Mouse (Mus musculus) cerebral cortex, adult 2 months (tissue): ENCODE measurements around the gene Marc1.

Source experiments
- WGBS: fragments of 180-500 bp; shearing (Covaris S2); methylation state at CpG from one replicate; pipeline ENCODE4 v1.1.7; 2018; 5-methylcytosine and 5-hydroxymethylcytosine counted together

The Marc1 gene

DNA sequence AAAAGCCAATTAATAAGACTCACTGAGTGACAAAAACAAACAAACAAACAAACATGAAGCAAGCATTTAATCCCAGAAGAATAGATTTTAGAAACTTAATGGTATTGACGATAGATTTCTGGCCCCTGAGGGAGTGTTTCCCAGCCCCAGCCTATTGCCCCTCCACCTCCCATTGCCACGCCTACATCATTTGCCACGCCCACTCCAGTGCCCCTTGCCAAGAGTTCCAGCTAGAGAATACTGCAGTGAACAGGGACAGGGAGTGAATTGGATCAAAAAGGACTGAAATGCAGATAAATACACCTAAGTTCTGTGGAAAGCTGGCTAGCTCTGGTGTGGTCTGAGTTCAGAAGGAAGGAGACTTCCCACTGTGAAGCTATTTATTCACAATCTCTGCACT, 47.2 kb downstream of the Marc1 start:
- WGBS, result 56% methylated on average over 3 of the region's 3 CpGs

DNA sequence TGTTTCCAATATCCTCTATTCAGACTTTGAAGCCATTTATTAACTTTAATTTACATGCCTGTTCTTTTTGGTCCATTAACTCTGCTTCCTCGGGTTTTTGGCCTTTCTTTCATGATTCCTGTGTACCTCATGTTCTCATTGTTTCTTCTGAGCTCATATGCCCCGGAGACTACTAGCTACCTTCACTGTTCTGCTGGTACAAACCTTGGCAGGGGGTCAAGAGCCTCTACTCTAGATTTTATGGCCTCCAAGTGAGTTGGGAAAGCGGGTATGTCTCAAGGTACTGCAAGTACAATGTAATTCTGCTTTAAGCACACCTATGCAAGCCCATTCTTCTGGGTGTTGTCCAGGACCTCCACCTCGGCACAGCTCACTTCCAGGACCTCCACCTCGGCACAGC, 48.2 kb downstream of the Marc1 start:
- 75% methylated on average over 5 of the region's 5 CpGs for WGBS

DNA sequence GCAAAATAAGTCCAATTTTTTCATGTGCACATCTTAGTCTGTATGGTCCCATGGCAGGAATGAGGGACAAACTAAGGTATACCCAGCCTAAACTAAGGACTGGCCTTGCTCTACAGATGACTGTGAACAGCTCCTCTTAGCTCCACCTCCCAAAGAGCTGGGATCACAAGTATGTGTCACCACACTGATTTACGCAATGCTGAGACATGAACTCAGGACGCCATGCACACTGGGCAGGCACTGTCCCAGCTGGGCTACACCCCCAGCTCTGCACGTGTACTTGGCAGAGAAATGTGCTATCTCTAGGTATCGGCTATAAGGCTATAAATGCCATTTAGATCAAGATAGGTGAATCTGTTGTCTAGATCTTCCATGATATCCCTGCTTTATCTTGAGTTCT, 49.1 kb downstream of the Marc1 start:
- whole genome bisulfite sequencing, result 89% methylated on average over 4 of the region's 4 CpGs

DNA sequence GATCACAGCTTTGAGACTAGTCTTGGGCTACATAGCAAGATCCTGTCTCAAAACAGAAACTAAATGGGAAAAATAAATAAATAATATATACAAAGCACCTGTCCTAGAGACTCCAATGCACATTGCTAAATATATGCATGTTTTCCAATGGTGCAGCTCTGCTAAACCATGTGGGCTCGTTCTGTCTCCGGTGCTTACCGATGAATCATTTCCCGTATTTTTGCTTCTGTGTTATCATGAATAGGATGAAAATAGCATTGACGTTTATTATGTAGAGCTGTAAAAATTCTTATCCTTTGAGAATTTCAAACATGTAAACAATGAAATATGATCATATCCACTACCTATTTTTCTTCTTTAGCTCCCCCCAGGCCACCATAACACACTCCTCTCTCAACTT, 58.4 kb downstream of the Marc1 start:
- WGBS, result 73% methylated on average over 5 of the region's 5 CpGs

DNA sequence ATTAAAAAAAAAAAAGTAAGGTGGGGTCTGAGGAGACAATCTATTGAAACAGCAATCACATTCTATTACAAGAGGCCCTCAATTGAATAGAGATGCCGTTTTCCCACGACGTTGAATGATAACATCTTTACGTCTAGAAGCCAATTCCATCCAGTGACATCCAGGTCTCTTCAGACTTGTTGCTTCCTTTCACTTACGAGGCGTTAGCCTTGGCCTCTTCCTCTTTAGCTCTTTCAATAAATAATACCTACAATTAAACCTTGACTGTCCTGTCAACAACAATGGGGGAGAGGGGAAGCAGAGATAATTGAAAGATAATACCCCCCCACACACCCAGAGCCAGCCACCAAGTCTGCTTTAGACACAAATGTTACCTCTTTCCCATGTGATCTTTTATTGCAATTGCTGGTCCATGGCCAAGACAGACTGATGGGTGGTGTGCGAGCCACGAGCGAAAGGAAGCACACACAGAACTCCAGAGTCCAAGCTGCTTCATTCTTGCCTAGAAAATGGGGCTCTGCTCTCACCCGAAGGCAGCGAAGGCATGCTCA, 60.9 kb downstream of the Marc1 start:
- WGBS, result 84% methylated on average over 11 of the region's 11 CpGs

DNA sequence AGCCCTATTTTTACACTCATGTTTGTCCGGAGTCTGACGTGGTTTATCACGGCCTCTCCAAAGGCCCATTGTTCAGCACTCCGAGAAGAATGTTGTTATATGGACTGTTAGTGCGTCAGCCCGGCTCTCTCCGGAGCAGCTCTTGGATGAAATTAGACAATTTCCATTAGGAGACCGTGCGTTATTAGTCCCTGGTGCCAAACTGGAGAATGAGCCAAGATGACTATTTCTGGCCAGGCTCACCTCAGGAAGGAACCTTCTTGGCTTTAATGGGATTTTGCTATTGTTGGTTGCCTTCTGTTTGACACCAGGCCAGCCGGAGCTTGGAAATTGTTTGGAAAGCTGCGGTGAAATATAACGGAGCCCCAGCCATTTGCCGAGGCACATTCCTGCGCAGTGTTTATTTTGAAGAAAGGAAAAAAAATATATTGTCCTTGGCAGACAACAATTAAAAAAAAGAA, 62.4 kb downstream of the Marc1 start:
- 42% methylated on average over 14 of the region's 14 CpGs for WGBS

DNA sequence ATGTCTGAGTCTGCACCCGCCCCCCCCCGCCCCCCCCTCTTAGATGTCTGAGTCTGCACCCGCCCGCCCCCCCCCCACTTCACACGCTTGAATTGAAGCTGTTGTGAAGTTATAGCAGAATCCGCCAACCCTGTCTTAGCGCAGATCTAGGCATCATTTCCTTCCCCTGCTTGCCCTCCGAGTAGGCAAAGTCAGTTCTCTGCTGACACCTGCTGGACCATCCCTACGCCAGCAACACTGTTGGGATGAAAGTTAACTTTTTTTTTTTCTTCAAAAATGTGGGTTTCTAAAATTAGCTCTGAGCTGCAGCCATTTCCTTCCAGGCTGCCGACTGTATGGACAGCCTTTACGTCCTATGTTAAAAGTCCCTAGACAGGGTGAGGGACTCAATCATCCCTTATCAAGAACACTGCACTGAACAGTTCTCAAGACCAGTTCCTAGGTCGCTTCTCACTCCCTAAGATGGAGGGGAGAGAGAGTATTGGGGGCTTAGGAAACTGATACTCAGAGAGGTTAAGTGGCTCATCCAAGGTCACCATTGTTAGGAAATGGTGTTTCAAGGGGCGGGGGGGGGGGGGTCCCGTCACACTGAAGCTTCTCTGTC, 73.1 kb downstream of the Marc1 start:
- WGBS, result 9% methylated on average over 14 of the region's 14 CpGs

DNA sequence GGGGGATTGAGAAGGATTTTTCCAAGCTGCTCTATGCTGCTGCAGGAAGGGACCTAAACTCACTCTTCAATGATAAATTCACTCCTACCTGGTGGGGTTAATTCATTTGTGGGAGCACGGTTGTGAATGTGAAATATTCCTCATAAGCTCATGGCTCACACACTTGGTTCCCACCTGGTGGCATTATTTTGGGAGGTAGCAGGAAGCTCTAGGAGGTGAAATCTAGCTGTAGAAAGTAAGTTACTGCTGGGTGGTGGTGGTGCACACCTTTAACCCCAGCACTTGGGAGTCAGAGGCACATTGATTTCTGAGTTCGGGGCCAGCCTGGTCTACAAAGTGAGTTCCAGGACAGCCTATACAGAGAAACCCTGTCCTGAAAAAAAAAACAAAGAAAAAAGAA, 73.9 kb downstream of the Marc1 start:
- WGBS, result 29% methylated on average over 2 of the region's 2 CpGs
